8 mouse cellular contexts compared by ENCODE assay signal in the genomic region with DNA sequence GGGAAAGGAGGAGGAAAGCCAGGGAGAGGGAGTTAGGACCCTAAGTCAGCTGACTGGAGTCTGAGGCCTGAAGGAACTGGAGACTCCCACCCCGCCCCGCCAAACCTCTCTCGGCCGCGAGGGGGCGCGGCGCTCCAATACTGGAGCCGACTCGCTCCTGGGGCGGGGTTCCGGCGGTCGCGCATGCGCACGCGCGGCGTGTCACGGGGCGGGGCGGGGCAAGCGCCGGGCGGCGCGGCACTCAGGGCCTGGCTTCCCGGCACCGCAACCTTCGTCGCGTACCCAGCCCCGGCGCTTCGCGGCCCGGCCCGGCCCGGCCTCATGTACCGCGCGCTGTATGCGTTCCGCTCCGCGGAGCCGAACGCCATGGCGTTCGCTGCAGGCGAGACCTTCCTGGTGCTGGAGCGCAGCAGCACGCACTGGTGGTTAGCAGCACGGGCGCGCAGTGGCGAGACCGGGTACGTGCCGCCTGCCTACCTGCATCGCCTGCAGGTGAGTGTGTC. TPM values are rescaled to one million over a fixed set of nuclear protein-coding genes. Genes with fewer than 3 reads are reported as not detected.
DNase-seq lines count a peak whose midpoint lies in the region; ATAC-seq and TF ChIP-seq lines count a peak whose summit lies in the region.

A gene (plus strand): TSS at position 206 of the 503 bp plus-strand sequence.

- H3K9me3 ChIP-seq in hindbrain, embryonic 10.5 days, result no peaks in the 10 kb centered on the region
- H3K9me3 ChIP-seq in lung, embryonic 15.5 days, result no peaks in the 10 kb centered on the region

- WGBS in hindbrain, embryonic 10.5 days, result under 1% methylated on average over 62 of the region's 62 CpGs
- WGBS in lung, embryonic 15.5 days, result under 1% methylated on average over 62 of the region's 62 CpGs
- WGBS in olfactory bulb, adult 2 months, result under 1% methylated on average over 62 of the region's 62 CpGs
- under 1% methylated on average over 62 of the region's 62 CpGs for WGBS in thymus, adult 2 months

- H3K4me2 ChIP-seq in lung, embryonic 15.5 days, result peak within 1 kb of the TSS; percentile 73

- ATAC-seq in lung, embryonic 15.5 days (ENCODE audit: borderline replicate concordance, extremely low read depth, low FRiP score, low TSS enrichment), result peak; percentile 88

- peaks cover 70% of the 10 kb centered on the region for H3K36me3 ChIP-seq in hindbrain, embryonic 10.5 days
- peaks cover 49% of the 10 kb centered on the region for H3K36me3 ChIP-seq in lung, embryonic 15.5 days
- H3K36me3 ChIP-seq in thymus, adult 2 months (ENCODE audit: control insufficient read depth, insufficient read depth, low read length), result peaks cover 33% of the 10 kb centered on the region

- H3K9ac ChIP-seq in lung, embryonic 15.5 days, result peak within 1 kb of the TSS; percentile 73

- H3K27ac ChIP-seq in hindbrain, embryonic 10.5 days, result peak within 1 kb of the TSS; percentile 89
- H3K27ac ChIP-seq in lung, embryonic 15.5 days, result no peak within 1 kb of the TSS
- H3K27ac ChIP-seq in olfactory bulb, adult 2 months (ENCODE audit: insufficient read depth, low read depth, low read length), result no peak within 1 kb of the TSS
- H3K27ac ChIP-seq in thymus, adult 2 months (ENCODE audit: control insufficient read depth, insufficient read depth, low read length), result no peak within 1 kb of the TSS

- peak; percentile 81 for TF ChIP-seq CTCF in olfactory bulb, adult 2 months (IDR thresholded peaks at IDR 0.05; ENCODE audit: insufficient read depth, low read depth, low read length)
- peak; percentile 96 for TF ChIP-seq CTCF in thymus, adult 2 months (IDR thresholded peaks at IDR 0.05; ENCODE audit: borderline replicate concordance, control insufficient read depth, extremely low read depth, insufficient read depth, low read length, poor library complexity)

- no peaks in the 10 kb centered on the region for H3K27me3 ChIP-seq in hindbrain, embryonic 10.5 days (ENCODE audit: insufficient read depth, poor library complexity, severe bottlenecking)
- no peaks in the 10 kb centered on the region for H3K27me3 ChIP-seq in lung, embryonic 15.5 days
- H3K27me3 ChIP-seq in thymus, adult 2 months (ENCODE audit: control insufficient read depth, insufficient read depth, low read length), result no peaks in the 10 kb centered on the region

- DNase-seq in Muller cell, postnatal 12 days (ENCODE audit: inconsistent ontology term), result peak; percentile 94
- peak; percentile 94 for DNase-seq in cerebellum, adult 9-11 months
- peak; percentile 71 to 96 for DNase-seq in frontal cortex, adult 2 months (ENCODE audit: extremely low spot score in 1 of 2, low spot score in 1 of 2)
- DNase-seq in hindbrain, embryonic 10.5 days (ENCODE audit: low spot score), result peak; percentile 95
- DNase-seq in layer of hippocampus, adult 9-10 months (ENCODE audit: low spot score), result peak; percentile 71
- DNase-seq in thymus, adult 2 months, result peak; percentile 95

- TF ChIP-seq POLR2A in olfactory bulb, adult 2 months (IDR thresholded peaks at IDR 0.05; ENCODE audit: insufficient read depth, low read depth, low read length), result peak; percentile 79
- TF ChIP-seq POLR2A in thymus, adult 2 months (IDR thresholded peaks at IDR 0.05; ENCODE audit: control insufficient read depth, extremely low read depth, insufficient read depth, low read length, poor library complexity), result peak; percentile 45

- peak within 1 kb of the TSS; percentile 83 for H3K4me3 ChIP-seq in hindbrain, embryonic 10.5 days
- peak within 1 kb of the TSS; percentile 64 for H3K4me3 ChIP-seq in lung, embryonic 15.5 days
- peak within 1 kb of the TSS; percentile 89 for H3K4me3 ChIP-seq in olfactory bulb, adult 2 months (ENCODE audit: insufficient read depth, low read depth, low read length)
- peak within 1 kb of the TSS; percentile 73 for H3K4me3 ChIP-seq in thymus, adult 2 months (ENCODE audit: control insufficient read depth, insufficient read depth, low read length)

- H3K4me1 ChIP-seq in hindbrain, embryonic 10.5 days (replicated peaks), result peaks cover 16% of the 10 kb centered on the region
- H3K4me1 ChIP-seq in lung, embryonic 15.5 days, result peaks cover 20% of the 10 kb centered on the region
- H3K4me1 ChIP-seq in olfactory bulb, adult 2 months (ENCODE audit: control insufficient read depth, insufficient read depth, low read length), result peaks cover 14% of the 10 kb centered on the region
- peaks cover 12% of the 10 kb centered on the region for H3K4me1 ChIP-seq in thymus, adult 2 months (replicated peaks; ENCODE audit: control insufficient read depth, insufficient read depth, low read length)

RNA-seq across cellular contexts. Expression of the gene that starts here (rescaled TPM):
- polyA plus RNA-seq in frontal cortex, adult 2 months (2012; rRNA removed), result 55.5 and 58.8 TPM in 2 replicates
- polyA plus RNA-seq in hindbrain, embryonic 10.5 days (2016; fragmentation: Nextera tagmentation; extraction: Ambion mirVana), result 14.9 and 16.2 TPM in 2 replicates
- polyA plus RNA-seq in lung, embryonic 15.5 days (2015; fragmentation: Nextera tagmentation; extraction: Ambion mirVana), result 15.3 and 16.6 TPM in 2 replicates
- polyA plus RNA-seq in olfactory bulb, adult 2 months (2012; ENCODE audit: insufficient read depth, insufficient read length, low replicate concordance, missing spikeins), result not detected in 2 replicates
- 24.4 and 30.0 TPM in 2 replicates for polyA plus RNA-seq in thymus, adult 2 months (2012; rRNA removed)

Comparison
In these comparisons a context has a peak if more than half of its experiments do, and no peak if none do; other contexts are left out.
1. RNA of the gene that starts here (polyA plus RNA-seq): 55.5 to 58.8 TPM in frontal cortex, adult 2 months, 24.4 to 30.0 TPM in thymus, adult 2 months, 15.3 to 16.6 TPM in lung, embryonic 15.5 days and 14.9 to 16.2 TPM in hindbrain, embryonic 10.5 days; not detected in olfactory bulb, adult 2 months; every median in the first group is over 10 times any median in the second.
2. Peak in every context shown above with its lines, with median percentiles within 50 percentile points of each other: DNase-seq and H3K4me3 ChIP-seq.